Mouse (Mus musculus): ENCODE results near the gene Parl. TPM values are rescaled to one million over a fixed set of nuclear protein-coding genes. Genes with fewer than 3 reads are reported as not detected.
A peak's percentile ranks its signal among the peaks of the same experiment; 100 is the strongest.

Gene Parl
- 51.7 and 57.6 TPM in 2 replicates for total RNA-seq (2017)

- ATAC-seq (ENCODE audit: extremely low read depth, insufficient number of reproducible peaks, low FRiP score, poor library complexity, severe bottlenecking) = peak; percentile 90
Observed at GRCm38 (mm10) chr16:20301770-20302649, at the start of gene Parl. Parl (minus strand) TSS chr16:20302387.

- no peak for ATAC-seq (ENCODE audit: extremely low read depth, insufficient number of reproducible peaks, low FRiP score, poor library complexity, severe bottlenecking)
Observed at GRCm38 (mm10) chr16:20345464-20345863, 43.3 kb upstream of the Parl start.

DNA sequence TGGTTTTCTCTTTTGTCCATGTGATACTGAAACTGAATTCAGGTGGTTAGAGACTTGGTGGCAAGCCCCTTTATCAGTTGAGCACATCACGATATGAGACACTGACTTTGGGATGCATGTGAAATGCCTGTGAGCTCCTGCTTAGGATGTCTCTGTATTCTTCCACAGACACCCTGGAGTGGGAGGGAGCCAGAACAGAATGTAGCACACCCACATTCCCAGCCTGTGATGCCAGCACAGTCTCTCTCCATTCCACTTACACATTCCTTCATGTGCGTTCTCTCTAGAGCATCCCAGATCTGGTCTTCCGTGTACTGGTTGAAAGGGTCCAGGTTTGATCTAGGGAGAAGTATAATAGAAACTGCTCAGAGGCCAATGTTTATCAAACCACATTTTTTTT is 36.4 kb upstream of the Parl start:
- ATAC-seq (ENCODE audit: extremely low read depth, insufficient number of reproducible peaks, low FRiP score, poor library complexity, severe bottlenecking) = no peak

GRCm38 (mm10) chr16:20334918-20335317 is 32.7 kb upstream of the Parl start:
- ATAC-seq (ENCODE audit: extremely low read depth, insufficient number of reproducible peaks, low FRiP score, poor library complexity, severe bottlenecking) = no peak

DNA sequence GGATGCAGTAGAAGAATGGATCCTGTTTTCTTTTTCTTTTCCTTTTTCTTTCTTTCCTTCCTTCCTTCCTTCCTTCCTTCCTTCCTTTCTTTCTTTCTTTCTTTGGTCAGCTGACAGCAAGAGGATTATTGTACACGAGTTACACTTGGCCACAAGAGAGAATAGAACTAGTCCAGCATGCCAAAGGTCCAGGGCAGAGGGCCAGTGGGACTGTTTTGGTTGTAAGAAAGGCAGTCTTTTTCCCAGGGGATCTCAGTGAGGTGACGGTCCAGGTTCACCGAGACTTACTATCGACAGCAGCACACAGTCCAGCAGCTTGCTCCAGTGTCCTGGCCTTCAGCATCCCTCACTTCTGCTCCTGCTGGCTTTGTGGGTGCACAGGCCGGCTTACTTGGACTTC is 26.1 kb upstream of the Parl start:
- ATAC-seq (ENCODE audit: extremely low read depth, insufficient number of reproducible peaks, low FRiP score, poor library complexity, severe bottlenecking) = no peak

DNA sequence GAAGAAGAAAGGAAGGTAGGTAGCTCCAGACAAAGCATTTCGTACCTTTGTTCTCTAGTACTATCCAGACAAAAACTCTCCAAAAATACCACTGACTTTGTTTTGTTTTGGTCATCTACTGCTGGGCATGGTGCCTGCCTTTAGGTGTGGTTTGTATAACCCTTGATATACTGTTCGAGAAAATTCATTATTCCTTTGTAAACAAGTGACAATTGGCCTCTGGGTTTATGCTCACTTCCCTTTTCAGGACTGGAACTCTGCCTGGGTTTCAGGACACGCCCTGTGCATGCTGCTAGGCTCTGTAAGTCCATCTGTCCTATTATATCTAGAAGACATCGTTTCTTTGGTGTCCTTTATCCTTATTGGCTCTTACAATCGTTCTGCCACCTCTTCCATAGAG is 23.1 kb upstream of the Parl start, which contains the start of gene Cyp2ab1:
TSS of gene Cyp2ab1 (minus strand) at position 119 of the 400 bp plus-strand sequence.
- ATAC-seq (ENCODE audit: extremely low read depth, insufficient number of reproducible peaks, low FRiP score, poor library complexity, severe bottlenecking) = no peak

DNA sequence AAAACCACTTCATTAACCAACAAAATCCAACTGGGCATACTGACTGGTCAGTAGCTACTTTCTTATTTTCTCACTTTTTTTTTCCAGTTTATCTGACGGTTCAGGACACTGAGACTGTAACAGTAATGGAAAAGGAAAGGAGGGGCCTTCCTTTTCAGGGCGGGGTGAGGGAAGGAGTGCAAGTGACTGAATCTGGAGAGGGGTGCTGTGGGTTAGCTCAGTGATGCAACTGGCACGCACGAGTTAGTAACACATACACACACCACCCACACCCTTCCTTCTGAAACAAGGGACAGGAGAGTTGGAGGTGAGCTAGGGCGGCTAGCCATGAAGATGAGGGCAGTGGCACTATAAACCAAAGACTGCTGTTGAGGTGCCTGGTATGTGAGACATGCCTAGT is 21.7 kb upstream of the Parl start:
- no peak for ATAC-seq (ENCODE audit: extremely low read depth, insufficient number of reproducible peaks, low FRiP score, poor library complexity, severe bottlenecking)

GRCm38 (mm10) chr16:20322274-20322673 is 20.1 kb upstream of the Parl start:
- ATAC-seq (ENCODE audit: extremely low read depth, insufficient number of reproducible peaks, low FRiP score, poor library complexity, severe bottlenecking) = no peak

DNA sequence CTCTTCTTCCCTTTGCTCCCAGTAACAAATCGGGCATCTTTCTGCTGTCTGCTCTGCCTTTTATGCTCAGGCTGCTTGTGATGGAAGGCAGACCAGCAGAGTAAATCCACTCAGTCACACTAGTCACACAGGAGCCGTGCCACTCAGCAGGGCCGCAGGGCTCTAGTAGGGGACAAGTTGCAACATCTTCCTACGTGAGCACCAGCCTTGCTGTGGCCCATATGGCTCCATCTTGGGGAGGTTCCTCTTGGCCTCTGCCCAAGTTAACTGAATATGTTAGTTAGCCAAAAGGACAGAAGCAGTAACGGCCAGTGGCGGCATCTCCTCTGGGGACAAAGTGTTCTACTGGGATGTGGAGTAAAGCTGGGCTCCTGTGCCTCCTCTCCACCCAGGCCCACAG is 14.6 kb upstream of the Parl start:
- peak; percentile 48; the same call in 1 of the 2 replicates for ATAC-seq (ENCODE audit: extremely low read depth, insufficient number of reproducible peaks, low FRiP score, poor library complexity, severe bottlenecking)

DNA sequence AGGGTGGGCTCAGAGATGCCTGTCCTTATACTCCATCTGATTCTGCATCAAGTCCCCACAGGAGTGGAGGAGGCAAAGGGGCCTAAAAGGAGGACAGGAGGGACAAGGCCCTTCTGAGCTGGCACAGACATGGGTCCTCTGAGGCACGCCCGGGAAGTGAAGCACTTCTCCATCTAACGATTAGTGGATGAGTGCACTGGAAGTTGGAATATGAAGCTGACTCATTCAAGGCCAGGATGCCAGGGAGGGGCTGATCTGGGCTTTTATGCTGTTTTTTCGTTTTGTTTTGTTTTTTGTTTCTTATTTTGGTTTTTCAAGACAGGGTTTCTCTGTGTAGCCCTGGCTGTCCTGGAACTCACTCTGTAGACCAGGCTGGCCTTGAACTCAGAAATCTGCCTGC is 13.1 kb upstream of the Parl start:
- ATAC-seq (ENCODE audit: extremely low read depth, insufficient number of reproducible peaks, low FRiP score, poor library complexity, severe bottlenecking) = no peak

DNA sequence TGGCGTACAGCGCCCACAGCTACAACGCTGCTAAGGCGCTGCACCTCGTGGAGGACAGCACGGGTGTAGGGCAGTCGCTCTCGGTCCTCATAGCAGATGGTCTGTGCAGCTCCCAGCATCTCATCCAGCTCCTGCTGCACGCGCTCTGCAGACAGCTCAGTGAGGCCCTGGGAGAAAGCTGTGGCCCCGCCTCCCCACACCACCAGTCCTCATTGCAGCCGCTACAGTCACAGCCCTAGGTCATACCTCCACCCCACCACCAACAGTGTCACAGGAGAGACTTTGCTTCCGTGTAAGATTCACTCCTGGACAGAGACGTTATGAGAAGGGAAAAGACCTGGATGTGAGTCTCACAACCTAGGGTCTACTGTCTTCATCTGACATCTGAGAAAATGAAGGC is 10.1 kb upstream of the Parl start:
- ATAC-seq (ENCODE audit: extremely low read depth, insufficient number of reproducible peaks, low FRiP score, poor library complexity, severe bottlenecking) = no peak

DNA sequence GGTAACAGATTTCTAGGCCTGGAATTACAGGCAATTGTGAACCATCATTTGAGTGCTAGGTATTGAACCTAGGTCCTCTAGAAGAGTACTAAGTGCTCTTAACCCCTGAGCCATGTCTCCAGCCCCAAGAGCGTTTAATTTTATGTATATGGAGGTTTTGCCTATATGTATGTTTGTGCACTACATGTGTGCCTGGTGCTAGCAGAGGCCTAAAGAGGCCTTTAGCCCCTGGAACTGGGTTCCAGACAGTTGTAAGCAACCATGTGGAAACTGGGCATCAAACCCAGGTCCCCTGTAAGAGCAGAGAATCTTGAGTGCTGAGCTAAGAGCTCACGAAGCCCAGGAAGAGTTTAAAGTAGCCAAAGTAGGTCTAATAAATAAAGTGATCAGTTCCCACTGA is 2.1 kb downstream of the Parl start:
- no peak for ATAC-seq (ENCODE audit: extremely low read depth, insufficient number of reproducible peaks, low FRiP score, poor library complexity, severe bottlenecking)

DNA sequence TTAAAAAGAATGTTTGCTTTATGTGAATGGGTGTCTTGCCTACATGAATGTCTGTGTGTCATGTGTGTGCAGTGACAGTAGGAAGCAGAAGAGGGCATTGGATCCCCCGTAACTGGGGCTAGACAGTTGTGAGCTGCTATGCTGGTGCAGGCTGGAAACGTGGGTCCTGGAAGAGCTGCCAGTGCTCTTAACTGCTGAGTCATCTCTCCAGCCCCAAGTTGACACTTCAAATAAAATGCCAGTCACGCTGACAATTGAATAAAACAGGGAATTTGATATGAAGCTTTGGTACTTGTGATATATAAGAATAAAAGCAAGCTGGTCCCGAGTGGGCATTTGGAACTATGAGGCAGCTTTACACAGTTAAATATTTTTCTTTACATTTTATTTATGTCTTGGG is 21.9 kb downstream of the Parl start:
- no peak for ATAC-seq (ENCODE audit: extremely low read depth, insufficient number of reproducible peaks, low FRiP score, poor library complexity, severe bottlenecking)

GRCm38 (mm10) chr16:20279395-20279794 is 22.8 kb downstream of the Parl start:
- no peak for ATAC-seq (ENCODE audit: extremely low read depth, insufficient number of reproducible peaks, low FRiP score, poor library complexity, severe bottlenecking)

GRCm38 (mm10) chr16:20272994-20273393 is 29.2 kb downstream of the Parl start:
- no peak for ATAC-seq (ENCODE audit: extremely low read depth, insufficient number of reproducible peaks, low FRiP score, poor library complexity, severe bottlenecking)

DNA sequence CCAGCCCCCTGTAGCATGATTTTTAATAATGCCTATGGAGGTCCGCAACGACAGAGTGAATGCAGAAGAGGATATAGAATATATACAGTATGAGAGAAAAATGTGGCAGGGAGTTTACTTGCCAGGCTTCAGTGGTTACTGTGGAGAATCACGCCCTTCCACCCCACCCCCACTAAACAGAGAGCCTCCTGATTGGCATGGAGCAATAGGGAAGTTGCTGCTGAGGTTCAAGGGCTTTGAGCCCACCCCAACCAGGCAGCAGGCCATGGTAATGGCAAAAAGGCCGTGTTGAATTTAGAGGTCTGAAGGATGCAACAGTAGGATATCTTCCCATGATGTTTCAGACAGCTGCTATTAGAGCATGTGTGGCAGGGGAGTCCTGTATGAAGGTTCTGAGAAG is 30.8 kb downstream of the Parl start:
- no peak for ATAC-seq (ENCODE audit: extremely low read depth, insufficient number of reproducible peaks, low FRiP score, poor library complexity, severe bottlenecking)

DNA sequence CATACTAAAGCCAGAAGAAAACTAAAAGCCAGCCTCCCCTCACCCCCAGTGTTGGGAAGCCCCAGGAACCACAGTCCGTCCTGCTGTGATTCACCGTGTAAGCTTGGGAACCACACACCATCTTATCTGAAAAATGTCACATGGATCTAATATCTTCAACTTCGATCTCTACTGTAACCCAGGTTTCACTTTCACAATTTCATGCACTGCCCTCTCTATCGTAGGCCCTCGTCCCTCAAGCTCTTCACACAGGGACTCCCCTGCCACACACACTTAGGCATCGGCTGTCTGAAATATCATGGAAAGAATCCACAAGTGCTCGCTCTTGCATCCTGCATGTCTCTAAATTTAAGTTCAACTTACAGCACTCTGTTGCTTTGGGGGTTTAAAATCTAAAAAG is 37.1 kb downstream of the Parl start:
- ATAC-seq (ENCODE audit: extremely low read depth, insufficient number of reproducible peaks, low FRiP score, poor library complexity, severe bottlenecking) = no peak

GRCm38 (mm10) chr16:20257926-20258325 is 44.3 kb downstream of the Parl start:
- ATAC-seq (ENCODE audit: extremely low read depth, insufficient number of reproducible peaks, low FRiP score, poor library complexity, severe bottlenecking) = no peak

DNA sequence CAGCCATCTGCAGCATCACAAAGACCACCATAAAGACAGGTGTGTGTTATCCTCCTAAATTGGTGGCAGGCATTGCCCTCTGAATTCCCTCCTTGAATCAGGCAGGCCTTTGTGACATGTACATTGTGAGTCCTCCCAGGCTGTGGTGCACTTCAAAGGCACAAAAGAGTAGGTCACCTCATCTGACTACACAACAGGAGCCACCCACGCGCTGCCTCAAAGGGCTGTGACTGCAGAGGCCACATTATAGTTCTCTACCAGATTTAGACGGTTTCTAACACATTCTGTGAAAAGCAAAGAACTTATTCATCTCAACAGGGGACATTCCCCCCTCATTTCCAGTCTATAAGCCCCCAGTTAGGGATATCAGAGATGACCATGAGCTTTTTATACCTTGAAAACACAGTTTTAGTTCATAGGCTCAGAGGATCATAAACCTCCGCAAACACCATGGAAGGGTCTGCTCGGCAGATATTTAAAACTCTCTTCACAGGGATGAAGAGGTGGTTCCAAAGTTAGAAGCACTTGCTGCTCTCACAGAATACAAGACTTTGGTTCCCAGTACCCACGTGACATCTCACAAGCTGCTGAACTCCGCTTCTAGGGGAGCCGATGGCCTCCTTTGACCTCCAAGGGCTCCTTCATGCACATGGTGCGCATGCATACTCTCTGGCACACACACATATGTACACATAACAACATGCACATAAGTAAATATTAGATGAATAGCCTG is 53.6 kb downstream of the Parl start:
- ATAC-seq (ENCODE audit: extremely low read depth, insufficient number of reproducible peaks, low FRiP score, poor library complexity, severe bottlenecking) = no peak

- no peak for ATAC-seq (ENCODE audit: extremely low read depth, insufficient number of reproducible peaks, low FRiP score, poor library complexity, severe bottlenecking)
Observed at GRCm38 (mm10) chr16:20247103-20247502, 55.1 kb downstream of the Parl start.
